Mouse (Mus musculus) limb, embryonic 15.5 days (tissue): Measurements from ENCODE around the gene Nectin1. TPM values are rescaled to one million over a fixed set of nuclear protein-coding genes. Genes with fewer than 3 reads are reported as not detected.

Experiments
- ATAC-seq: fragments of 200-750 bp; cut with Nextera tagmentation; 2 replicates; pipeline ENCODE4 v1.8.0; 2017; ENCODE audit warnings: low read depth, moderate TSS enrichment; ENCODE audit not compliant: insufficient number of reproducible peaks, low FRiP score, low TSS enrichment
- H3K27ac ChIP-seq: fragments of 300-500 bp; sonication (generic); 2 replicates; pipeline ENCODE4 v1.5.1; 2015; ENCODE audit warnings: moderate library complexity, mild to moderate bottlenecking, inconsistent platforms
- H3K27me3 ChIP-seq: fragments of 300-500 bp; sonication (generic); 2 replicates; pipeline ENCODE4 v1.6.1; 2015; ENCODE audit warnings: inconsistent platforms
- H3K36me3 ChIP-seq: fragments of 300-500 bp; sonication (generic); 2 replicates; pipeline ENCODE4 v1.6.1; 2015; ENCODE audit warnings: inconsistent platforms
- H3K4me1 ChIP-seq: fragments of 300-500 bp; sonication (generic); 2 replicates; pipeline ENCODE4 v1.6.1; 2015; ENCODE audit warnings: inconsistent platforms
- H3K4me2 ChIP-seq: fragments of 300-500 bp; sonication (generic); 2 replicates; pipeline ENCODE4 v1.6.1; 2015; ENCODE audit warnings: mild to moderate bottlenecking, inconsistent platforms
- H3K4me3 ChIP-seq: fragments of 300-500 bp; sonication (generic); 2 replicates; pipeline ENCODE4 v1.5.1; 2015; ENCODE audit warnings: mild to moderate bottlenecking, inconsistent platforms
- H3K9ac ChIP-seq: fragments of 300-500 bp; sonication (generic); 2 replicates; pipeline ENCODE4 v1.6.1; 2015; ENCODE audit warnings: inconsistent platforms
- H3K9me3 ChIP-seq: fragments of 300-500 bp; sonication (generic); 2 replicates; pipeline ENCODE4 v1.6.1; 2016; ENCODE audit warnings: inconsistent platforms
- WGBS: fragments of 180-500 bp; shearing (Covaris S2); methylation state at CpG from one replicate; pipeline ENCODE4 v1.1.7; 2015; 5-methylcytosine and 5-hydroxymethylcytosine counted together
- polyA plus RNA-seq: library from polyadenylated mRNA; unstranded; fragments of >200 nt; fragmentation: Nextera tagmentation; extraction: Ambion mirVana; gene quantifications from 2 replicates; pipeline ENCODE4 v1.2.1, GENCODE M21; 2015

Gene Nectin1
- polyA plus RNA-seq, 1 experiment from 2014 or later: 13.5 TPM

GRCm38 (mm10) chr9:43793411-43793810 is 49.6 kb downstream of the Nectin1 start:
- Histone ChIP-seq H3K9me3 (no peaks in the 10 kb centered on the region), H3K36me3 (peaks cover 32% of the 10 kb centered on the region), H3K27me3 (no peaks in the 10 kb centered on the region), H3K4me1 (peaks cover 17% of the 10 kb centered on the region), H3K4me3 (no peak overlapping the region), H3K4me2 (no peak overlapping the region), H3K27ac (no peak overlapping the region), H3K9ac (no peak overlapping the region)
- no peak for ATAC-seq
- 72% methylated on average over 3 of the region's 3 CpGs for WGBS

GRCm38 (mm10) chr9:43796031-43796430 is 52.2 kb downstream of the Nectin1 start:
- no peak overlapping the region for H3K4me2 ChIP-seq
- H3K4me1 ChIP-seq: peaks cover 12% of the 10 kb centered on the region
- no peak overlapping the region for H3K9ac ChIP-seq
- H3K27me3 ChIP-seq: no peaks in the 10 kb centered on the region
- H3K27ac ChIP-seq: 0 out of 2 replicates have a peak overlapping the region, but pooled peaks have one; percentile 22
- H3K36me3 ChIP-seq: peaks cover 47% of the 10 kb centered on the region
- no peaks in the 10 kb centered on the region for H3K9me3 ChIP-seq
- 87% methylated on average over 3 of the region's 3 CpGs for WGBS
- ATAC-seq: no peak
- no peak overlapping the region for H3K4me3 ChIP-seq

- Histone ChIP-seq H3K9ac (no peak overlapping the region), H3K36me3 (peaks cover 49% of the 10 kb centered on the region), H3K4me1 (peaks cover 12% of the 10 kb centered on the region), H3K4me2 (no peak overlapping the region), H3K27ac (0 out of 2 replicates have a peak overlapping the region, but pooled peaks have one; percentile 22), H3K27me3 (no peaks in the 10 kb centered on the region), H3K4me3 (no peak overlapping the region), H3K9me3 (no peaks in the 10 kb centered on the region)
- no peak for ATAC-seq
- WGBS: 64% methylated on average over 11 of the region's 11 CpGs
These were observed 53.3 kb downstream of the Nectin1 start for GRCm38 (mm10) chr9:43796841-43797740.

GRCm38 (mm10) chr9:43797746-43798145 is 54.0 kb downstream of the Nectin1 start:
- Histone ChIP-seq H3K4me3 (no peak overlapping the region), H3K9me3 (no peaks in the 10 kb centered on the region), H3K27ac (no peak overlapping the region), H3K4me1 (peaks cover 12% of the 10 kb centered on the region), H3K4me2 (no peak overlapping the region), H3K9ac (no peak overlapping the region), H3K36me3 (peaks cover 45% of the 10 kb centered on the region), H3K27me3 (no peaks in the 10 kb centered on the region)
- ATAC-seq: no peak
- 59% methylated on average over 6 of the region's 7 CpGs for WGBS

- H3K4me2 ChIP-seq: no peak overlapping the region
- peaks cover 14% of the 10 kb centered on the region for H3K4me1 ChIP-seq
- no peaks in the 10 kb centered on the region for H3K27me3 ChIP-seq
- no peaks in the 10 kb centered on the region for H3K9me3 ChIP-seq
- ATAC-seq: no peak
- H3K27ac ChIP-seq: no peak overlapping the region
- WGBS: 77% methylated on average over 2 of the region's 2 CpGs
- H3K36me3 ChIP-seq: peaks cover 28% of the 10 kb centered on the region
- H3K9ac ChIP-seq: no peak overlapping the region
- no peak overlapping the region for H3K4me3 ChIP-seq
These were observed 56.7 kb downstream of the Nectin1 start for GRCm38 (mm10) chr9:43800525-43800924.

- no peak overlapping the region for H3K9ac ChIP-seq
- no peak for ATAC-seq
- H3K4me1 ChIP-seq: peaks cover 11% of the 10 kb centered on the region
- H3K27me3 ChIP-seq: no peaks in the 10 kb centered on the region
- H3K27ac ChIP-seq: no peak overlapping the region
- H3K4me3 ChIP-seq: no peak overlapping the region
- WGBS: 41% methylated on average over 5 of the region's 5 CpGs
- H3K9me3 ChIP-seq: no peaks in the 10 kb centered on the region
- H3K36me3 ChIP-seq: peaks cover 26% of the 10 kb centered on the region
- H3K4me2 ChIP-seq: no peak overlapping the region
These were observed 58.1 kb downstream of the Nectin1 start for GRCm38 (mm10) chr9:43801911-43802310.

GRCm38 (mm10) chr9:43807565-43807964 is 63.8 kb downstream of the Nectin1 start:
- WGBS: 35% methylated on average over 6 of the region's 6 CpGs
- Histone ChIP-seq H3K36me3 (peaks cover 8% of the 10 kb centered on the region; the same call in 1 of the 2 replicates), H3K4me2 (no peak overlapping the region), H3K4me1 (peaks cover 12% of the 10 kb centered on the region; the same call in 1 of the 2 replicates), H3K4me3 (no peak overlapping the region), H3K27ac (no peak overlapping the region), H3K27me3 (no peaks in the 10 kb centered on the region), H3K9me3 (no peaks in the 10 kb centered on the region), H3K9ac (no peak overlapping the region)
- no peak for ATAC-seq

GRCm38 (mm10) chr9:43808099-43808498 is 64.3 kb downstream of the Nectin1 start:
- Histone ChIP-seq H3K27me3 (no peaks in the 10 kb centered on the region), H3K4me3 (no peak overlapping the region), H3K36me3 (peaks cover 4% of the 10 kb centered on the region; the same call in 1 of the 2 replicates), H3K4me2 (no peak overlapping the region), H3K27ac (no peak overlapping the region), H3K9me3 (no peaks in the 10 kb centered on the region), H3K9ac (no peak overlapping the region), H3K4me1 (peaks cover 12% of the 10 kb centered on the region; the same call in 1 of the 2 replicates)
- WGBS: 13% methylated on average over 4 of the region's 4 CpGs
- ATAC-seq: no peak

- no peak overlapping the region for H3K4me3 ChIP-seq
- H3K9ac ChIP-seq: no peak overlapping the region
- no peak overlapping the region for H3K4me2 ChIP-seq
- H3K27ac ChIP-seq: no peak overlapping the region
- H3K36me3 ChIP-seq: 0 out of 2 replicates have a peak, but pooled peaks cover 3% of the 10 kb centered on the region
- peaks cover 12% of the 10 kb centered on the region; the same call in 1 of the 2 replicates for H3K4me1 ChIP-seq
- no peak for ATAC-seq
- H3K27me3 ChIP-seq: no peaks in the 10 kb centered on the region
- 20% methylated on average over 7 of the region's 7 CpGs for WGBS
- H3K9me3 ChIP-seq: no peaks in the 10 kb centered on the region
These were observed 64.8 kb downstream of the Nectin1 start for GRCm38 (mm10) chr9:43808546-43808945.

GRCm38 (mm10) chr9:43813156-43813555 is 69.4 kb downstream of the Nectin1 start:
- 63% methylated on average over 2 of the region's 2 CpGs for WGBS
- H3K27ac ChIP-seq: no peak overlapping the region
- no peaks in the 10 kb centered on the region for H3K27me3 ChIP-seq
- no peak overlapping the region for H3K9ac ChIP-seq
- H3K4me2 ChIP-seq: no peak overlapping the region
- no peaks in the 10 kb centered on the region for H3K9me3 ChIP-seq
- H3K4me1 ChIP-seq: peaks cover 4% of the 10 kb centered on the region; the same call in 1 of the 2 replicates
- H3K36me3 ChIP-seq: no peaks in the 10 kb centered on the region
- ATAC-seq: no peak
- no peak overlapping the region for H3K4me3 ChIP-seq

- Histone ChIP-seq H3K9me3 (no peaks in the 10 kb centered on the region), H3K27me3 (no peaks in the 10 kb centered on the region), H3K4me2 (no peak overlapping the region), H3K9ac (no peak overlapping the region), H3K27ac (no peak overlapping the region), H3K36me3 (no peaks in the 10 kb centered on the region), H3K4me3 (no peak overlapping the region), H3K4me1 (peaks cover 13% of the 10 kb centered on the region; the same call in 1 of the 2 replicates)
- ATAC-seq: no peak
- WGBS: 90% methylated on average over 5 of the region's 5 CpGs
These were observed 78.4 kb downstream of the Nectin1 start for GRCm38 (mm10) chr9:43822206-43822605.

- 64% methylated on average over 5 of the region's 5 CpGs for WGBS
- Histone ChIP-seq H3K9me3 (no peaks in the 10 kb centered on the region), H3K4me2 (no peak overlapping the region), H3K27me3 (no peaks in the 10 kb centered on the region), H3K4me1 (peaks cover 24% of the 10 kb centered on the region), H3K4me3 (no peak overlapping the region), H3K27ac (no peak overlapping the region), H3K9ac (no peak overlapping the region), H3K36me3 (no peaks in the 10 kb centered on the region)
- ATAC-seq: no peak
These were observed 81.4 kb downstream of the Nectin1 start for GRCm38 (mm10) chr9:43825178-43825577.
